Mouse (Mus musculus) thymus, adult 2 months (tissue): Measurements from ENCODE around the gene Blmh. TPM values are rescaled to one million over a fixed set of nuclear protein-coding genes. Genes with fewer than 3 reads are reported as not detected.
A peak's percentile ranks its signal among the peaks of the same experiment; 100 is the strongest.

Experiments used
- DNase-seq: peaks from one replicate; pipeline ENCODE4 v3.0.0; 2021
- H3K27ac ChIP-seq: fragments of 200-500 bp; 2 replicates; pipeline ENCODE4 v1.5.1; 2012; ENCODE audit warnings: low read length, control low read depth; ENCODE audit not compliant: control insufficient read depth, insufficient read depth
- H3K27me3 ChIP-seq: fragments of 200-500 bp; 2 replicates; pipeline ENCODE4 v1.6.1; 2012; ENCODE audit warnings: mild to moderate bottlenecking, low read length, moderate library complexity, mixed read lengths; ENCODE audit not compliant: control insufficient read depth, insufficient read depth
- H3K36me3 ChIP-seq: fragments of 200-500 bp; 2 replicates; pipeline ENCODE4 v1.6.1; 2012; ENCODE audit warnings: mild to moderate bottlenecking, low read length, moderate library complexity; ENCODE audit not compliant: control insufficient read depth, insufficient read depth
- H3K4me1 ChIP-seq: fragments of 200-500 bp; replicated peaks from 2 replicates; pipeline ENCODE4 v1.6.1; 2012; ENCODE audit warnings: low read length; ENCODE audit not compliant: control insufficient read depth, insufficient read depth
- H3K4me3 ChIP-seq: fragments of 200-500 bp; 2 replicates; pipeline ENCODE4 v1.5.1; 2012; ENCODE audit warnings: mild to moderate bottlenecking, low read length, control low read depth, moderate library complexity; ENCODE audit not compliant: control insufficient read depth, insufficient read depth
- CTCF ChIP-seq: fragments of 200-500 bp; IDR thresholded peaks from 2 replicates; pipeline ENCODE4 v1.5.1; 2012; ENCODE audit warnings: mild to moderate bottlenecking, control low read depth, low read length, moderate library complexity, borderline replicate concordance; ENCODE audit not compliant: control insufficient read depth, poor library complexity, insufficient read depth; ENCODE audit errors: extremely low read depth
- POLR2A ChIP-seq: fragments of 200-500 bp; IDR thresholded peaks from 2 replicates; pipeline ENCODE4 v1.6.1; 2012; ENCODE audit warnings: mild to moderate bottlenecking, low read length, control low read depth, moderate library complexity; ENCODE audit not compliant: control insufficient read depth, poor library complexity, insufficient read depth; ENCODE audit errors: extremely low read depth
- WGBS: fragments of 180-500 bp; shearing (Covaris S2); methylation state at CpG from one replicate; pipeline ENCODE4 v1.1.7; 2018; 5-methylcytosine and 5-hydroxymethylcytosine counted together
- polyA plus RNA-seq: library from polyadenylated mRNA; depleted of rRNA; stranded (reverse); fragments of >200 nt; gene quantifications from 2 replicates; pipeline ENCODE4 v1.2.3, GENCODE M21; 2012

The Blmh gene
- polyA plus RNA-seq, 1 experiment, result 22.1 TPM

- 81% methylated on average over 3 of the region's 3 CpGs for WGBS
- no peak overlapping the region for H3K27ac ChIP-seq
These were observed 31.6 kb upstream of the Blmh start for GRCm38 (mm10) chr11:76892972-76893371.

GRCm38 (mm10) chr11:76893570-76893969 is 31.0 kb upstream of the Blmh start:
- Histone ChIP-seq H3K27ac (no peak overlapping the region), H3K27me3 (no peaks in the 10 kb centered on the region), H3K4me3 (no peak overlapping the region), H3K4me1 (peaks cover 7% of the 10 kb centered on the region), H3K36me3 (no peaks in the 10 kb centered on the region)
- WGBS, result 25% methylated on average over 4 of the region's 4 CpGs
- DNase-seq, result no peak
- TF ChIP-seq CTCF (no peak), POLR2A (no peak)

More at GRCm38 (mm10) chr11:76892972-76893371, 31.6 kb upstream of the Blmh start:
- no peaks in the 10 kb centered on the region for H3K27me3 ChIP-seq
- H3K4me1 ChIP-seq, result peaks cover 7% of the 10 kb centered on the region
- no peak for DNase-seq
- TF ChIP-seq POLR2A (no peak), CTCF (no peak)
- H3K36me3 ChIP-seq, result no peaks in the 10 kb centered on the region
- no peak overlapping the region for H3K4me3 ChIP-seq

- Histone ChIP-seq H3K4me1 (peaks cover 7% of the 10 kb centered on the region), H3K4me3 (no peak overlapping the region), H3K27me3 (no peaks in the 10 kb centered on the region), H3K36me3 (no peaks in the 10 kb centered on the region), H3K27ac (no peak overlapping the region)
- 46% methylated on average over 5 of the region's 5 CpGs for WGBS
- TF ChIP-seq CTCF, result no peak
- no peak for TF ChIP-seq POLR2A
- DNase-seq, result peak; percentile 22
These were observed 30.4 kb upstream of the Blmh start for GRCm38 (mm10) chr11:76894240-76894639.

- Histone ChIP-seq H3K27me3 (no peaks in the 10 kb centered on the region), H3K4me3 (no peak overlapping the region), H3K36me3 (no peaks in the 10 kb centered on the region), H3K27ac (no peak overlapping the region), H3K4me1 (0 out of 2 replicates have a peak, but pooled peaks cover 5% of the 10 kb centered on the region)
- no peak for DNase-seq
- TF ChIP-seq POLR2A, result no peak
- TF ChIP-seq CTCF, result no peak
- WGBS, result 91% methylated on average over 6 of the region's 6 CpGs
These were observed 28.2 kb upstream of the Blmh start for GRCm38 (mm10) chr11:76896360-76896759.

GRCm38 (mm10) chr11:76897126-76897525 is 27.5 kb upstream of the Blmh start:
- H3K36me3 ChIP-seq, result no peaks in the 10 kb centered on the region
- H3K27ac ChIP-seq, result no peak overlapping the region
- 0 out of 2 replicates have a peak, but pooled peaks cover 2% of the 10 kb centered on the region for H3K4me1 ChIP-seq
- no peak overlapping the region for H3K4me3 ChIP-seq
- no peaks in the 10 kb centered on the region for H3K27me3 ChIP-seq
- no peak for TF ChIP-seq CTCF
- no peak for TF ChIP-seq POLR2A
- DNase-seq, result no peak
- 81% methylated on average over 1 of the region's 1 CpGs for WGBS

GRCm38 (mm10) chr11:76897871-76898270 is 26.7 kb upstream of the Blmh start:
- DNase-seq, result no peak
- H3K27ac ChIP-seq, result no peak overlapping the region

GRCm38 (mm10) chr11:76898751-76899150 is 25.9 kb upstream of the Blmh start:
- Histone ChIP-seq H3K4me3 (no peak overlapping the region), H3K4me1 (no peaks in the 10 kb centered on the region), H3K27me3 (no peaks in the 10 kb centered on the region), H3K36me3 (no peaks in the 10 kb centered on the region), H3K27ac (no peak overlapping the region)
- no peak for DNase-seq
- no peak for TF ChIP-seq POLR2A
- TF ChIP-seq CTCF, result no peak
- WGBS, result 75% methylated on average over 3 of the region's 3 CpGs

More at GRCm38 (mm10) chr11:76897871-76898270, 26.7 kb upstream of the Blmh start:
- Histone ChIP-seq H3K36me3 (no peaks in the 10 kb centered on the region), H3K4me3 (no peak overlapping the region), H3K4me1 (0 out of 2 replicates have a peak, but pooled peaks cover 2% of the 10 kb centered on the region), H3K27me3 (no peaks in the 10 kb centered on the region)
- TF ChIP-seq POLR2A (no peak), CTCF (no peak)
- 72% methylated on average over 3 of the region's 3 CpGs for WGBS
